Mouse (Mus musculus): Measurements from ENCODE around the gene Gapdhs.
"Not testable (repeated sequence)": the region's sequence is repeated elsewhere in the genome, so short reads cannot be mapped to it uniquely, and the experiment has no call there.

Gapdhs gene

DNA sequence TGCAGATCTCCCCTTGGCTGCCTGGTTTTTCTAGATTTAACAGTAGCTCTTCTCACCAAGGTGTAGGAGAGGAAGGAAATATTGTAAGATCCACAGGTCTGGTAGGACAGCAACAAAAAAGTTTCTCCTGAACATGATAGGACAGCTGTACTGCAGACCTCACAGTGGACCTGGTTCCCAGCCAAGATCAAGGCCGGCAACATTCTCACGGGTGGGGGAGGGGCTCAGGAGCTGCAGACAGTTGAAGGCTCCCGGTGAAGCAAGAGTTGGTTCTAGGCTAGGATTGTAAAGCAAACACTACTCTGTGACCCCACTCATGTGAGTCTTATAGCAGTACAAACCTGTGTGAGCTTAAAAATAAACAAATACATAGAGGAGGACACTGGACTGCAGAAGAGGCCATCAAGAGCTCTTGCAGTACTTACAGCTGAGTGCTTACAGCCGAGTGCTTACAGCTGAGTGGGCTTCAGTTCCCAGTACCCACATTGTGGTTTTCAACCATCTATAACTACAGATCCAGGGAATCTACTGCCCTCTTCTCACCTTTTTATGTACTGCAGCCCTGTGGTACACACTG, 629 bp upstream of the Gapdhs start:
- DNase-seq (ENCODE audit: low read depth), result no peak

- DNase-seq (ENCODE audit: low read depth), result not testable (repeated sequence)
Measured at GRCm38 (mm10) chr7:30742570-30742969, 911 bp downstream of the Gapdhs start.

GRCm38 (mm10) chr7:30736211-30736610, 7.3 kb downstream of the Gapdhs start:
- DNase-seq (ENCODE audit: low read depth), result no peak

DNA sequence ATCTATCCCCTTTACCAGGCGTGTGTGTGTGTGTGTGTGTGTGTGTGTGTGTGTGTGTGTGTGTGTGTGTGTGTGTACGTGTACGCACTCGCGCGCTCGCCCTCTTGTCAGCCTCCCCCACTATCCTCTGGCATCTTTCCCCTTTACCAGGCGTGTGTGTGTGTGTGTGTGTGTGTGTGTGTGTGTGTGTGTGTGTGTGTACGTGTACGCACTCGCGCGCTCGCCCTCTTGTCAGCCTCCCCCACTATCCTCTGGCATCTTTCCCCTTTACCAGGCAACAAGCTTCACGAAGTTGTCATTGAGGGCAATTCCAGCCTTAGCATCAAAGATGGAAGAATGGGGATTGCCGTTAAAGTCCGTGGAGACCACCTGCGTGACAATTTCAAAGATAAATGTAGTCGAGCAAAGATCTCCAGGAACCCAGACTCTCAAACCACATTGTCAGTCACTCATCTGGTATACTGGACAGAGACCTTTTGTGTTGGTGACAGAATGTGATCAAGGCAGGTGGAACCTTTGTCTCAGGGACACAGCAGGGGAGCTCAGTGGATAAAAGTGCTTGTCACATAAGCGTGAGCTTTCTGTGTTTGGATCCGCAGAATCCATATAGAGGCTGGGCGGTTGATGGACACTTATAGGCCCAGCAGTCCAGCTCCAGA, 13.3 kb downstream of the Gapdhs start:
- not testable (repeated sequence) for DNase-seq (ENCODE audit: low read depth)

- peak; percentile 80 for DNase-seq (ENCODE audit: low read depth)
Measured at GRCm38 (mm10) chr7:30729396-30730063, 14.0 kb downstream of the Gapdhs start, which contains the start of gene Tmem147. Gene Tmem147 (minus strand): TSS chr7:30729540.

DNA sequence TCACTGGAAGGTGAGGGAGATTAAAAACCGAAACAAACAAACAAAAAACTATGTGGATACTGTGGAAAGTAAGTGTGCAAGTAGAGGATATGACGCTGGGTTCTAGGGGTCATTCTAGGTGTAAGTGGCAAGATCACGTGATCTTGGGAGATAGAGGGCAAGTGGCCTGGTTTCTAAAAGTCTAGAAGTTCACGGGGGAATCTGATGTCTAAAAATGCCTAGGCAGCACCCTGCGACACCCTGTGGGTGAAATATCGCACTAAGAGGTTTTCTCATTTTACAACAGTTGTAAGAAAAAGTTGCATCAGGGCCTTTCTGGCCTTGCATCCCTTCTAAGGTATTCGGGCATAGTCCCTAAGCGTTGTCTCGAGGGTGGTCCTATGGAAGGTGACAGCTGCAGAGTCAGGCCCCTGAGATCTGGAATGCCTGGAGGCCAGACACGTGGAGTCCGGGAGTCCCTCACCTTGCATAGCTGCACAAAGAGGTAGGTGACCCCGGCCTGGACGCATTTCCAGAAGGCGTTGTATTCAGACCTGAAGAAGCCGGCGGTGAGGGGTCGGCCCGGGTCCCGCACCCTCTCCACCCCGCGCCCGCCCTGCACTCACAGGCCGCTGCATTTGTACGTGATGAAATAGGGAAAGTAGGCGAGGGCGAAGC, 14.6 kb downstream of the Gapdhs start:
- DNase-seq (ENCODE audit: low read depth), result no peak

DNA sequence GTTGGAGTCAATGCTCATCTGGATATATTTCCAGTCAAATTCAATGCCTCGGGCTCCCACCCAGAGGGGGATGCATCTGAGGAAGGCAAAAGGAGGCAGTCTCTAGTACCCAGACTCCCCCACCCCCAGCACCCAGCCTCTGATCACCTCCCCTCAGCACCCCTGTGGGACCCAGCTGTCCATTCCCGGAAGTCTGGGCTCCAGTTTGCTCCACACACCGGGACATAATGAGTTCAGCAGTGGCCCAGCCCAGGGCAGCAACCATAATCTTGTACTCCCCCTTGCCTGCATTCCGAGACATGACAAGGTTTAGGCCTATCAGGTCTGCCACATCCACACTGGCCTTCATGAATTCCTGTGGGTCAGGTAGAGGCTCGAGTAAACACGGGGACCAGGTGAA, 15.3 kb downstream of the Gapdhs start:
- no peak for DNase-seq (ENCODE audit: low read depth)

- DNase-seq (ENCODE audit: low read depth), result no peak
Measured at GRCm38 (mm10) chr7:30723274-30723953, 20.1 kb downstream of the Gapdhs start.

DNA sequence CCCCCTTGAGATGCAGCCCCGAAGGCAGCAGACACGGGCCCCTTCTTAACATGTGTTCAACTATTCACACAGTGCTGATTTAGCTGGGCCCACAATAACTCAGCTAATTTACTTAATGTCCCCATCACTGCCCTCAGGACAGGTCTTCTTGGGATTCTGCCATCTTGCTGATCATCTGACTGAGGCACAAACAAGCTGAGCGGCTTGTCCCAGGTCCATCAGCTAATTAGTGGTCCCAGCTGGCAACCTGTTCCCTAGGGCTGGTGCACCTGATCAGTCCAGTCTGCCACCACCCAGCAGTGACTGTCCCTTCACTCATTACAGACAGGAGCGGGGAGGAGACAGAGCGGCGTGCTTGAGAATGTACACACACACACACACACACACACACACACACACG, 22.2 kb downstream of the Gapdhs start:
- no peak for DNase-seq (ENCODE audit: low read depth)

- no peak for DNase-seq (ENCODE audit: low read depth)
Measured at GRCm38 (mm10) chr7:30719669-30720068, 23.8 kb downstream of the Gapdhs start.

- DNase-seq (ENCODE audit: low read depth), result no peak
Measured at GRCm38 (mm10) chr7:30717716-30718046, 25.8 kb downstream of the Gapdhs start.

GRCm38 (mm10) chr7:30717006-30717715, 26.3 kb downstream of the Gapdhs start:
- no peak for DNase-seq (ENCODE audit: low read depth)

DNA sequence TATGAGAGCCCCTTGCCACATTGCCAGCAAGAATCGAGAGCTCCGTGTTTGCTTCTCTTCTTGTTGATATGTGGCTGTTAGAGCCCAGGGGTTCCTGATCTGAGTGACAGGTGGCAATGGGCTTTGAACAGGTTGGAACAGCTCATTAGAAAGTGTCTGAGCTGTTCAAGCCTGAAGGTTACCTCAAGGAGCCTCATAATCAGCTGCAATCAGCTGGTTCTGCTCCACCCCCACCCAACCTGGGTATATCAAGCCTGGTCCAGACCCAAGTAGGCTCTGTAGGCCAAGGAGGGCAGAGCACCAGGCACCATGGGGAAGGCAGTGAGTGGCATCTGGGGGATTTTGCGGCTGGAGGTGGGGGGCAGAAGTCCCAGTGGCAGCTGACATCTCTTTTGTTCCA, 31.5 kb downstream of the Gapdhs start, which contains the start of gene Atp4a:
Gene Atp4a, plus strand, starts transcription at position 268 of the 400 bp plus-strand sequence.
- no peak for DNase-seq (ENCODE audit: low read depth)

DNA sequence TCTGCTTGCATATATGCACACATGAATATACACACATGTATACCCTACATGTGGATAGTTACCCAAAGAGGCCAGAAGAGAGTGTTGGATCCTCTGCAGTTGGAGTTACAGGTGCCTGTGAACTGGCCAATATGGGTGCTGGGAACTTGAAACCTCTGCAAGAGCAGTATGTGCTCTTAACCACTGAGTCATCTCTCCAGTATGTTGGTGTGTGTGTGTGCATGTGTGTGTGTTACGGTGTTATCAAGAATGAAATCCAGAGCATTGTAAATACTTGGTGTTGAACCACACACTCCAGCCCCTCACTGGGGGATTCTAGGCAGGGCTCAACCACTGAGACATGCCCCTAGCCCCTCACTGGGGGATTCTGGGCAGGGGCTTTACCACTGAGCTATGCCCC, 36.0 kb downstream of the Gapdhs start:
- no peak for DNase-seq (ENCODE audit: low read depth)

- DNase-seq (ENCODE audit: low read depth), result no peak
Measured at GRCm38 (mm10) chr7:30706214-30706882, 37.1 kb downstream of the Gapdhs start.

GRCm38 (mm10) chr7:30698589-30698988, 44.9 kb downstream of the Gapdhs start, which contains the start of gene 2200002J24Rik:
Gene 2200002J24Rik (plus strand): TSS chr7:30698926.
- no peak for DNase-seq (ENCODE audit: low read depth)

- no peak for DNase-seq (ENCODE audit: low read depth)
Measured at GRCm38 (mm10) chr7:30698101-30698500, 45.4 kb downstream of the Gapdhs start.

DNA sequence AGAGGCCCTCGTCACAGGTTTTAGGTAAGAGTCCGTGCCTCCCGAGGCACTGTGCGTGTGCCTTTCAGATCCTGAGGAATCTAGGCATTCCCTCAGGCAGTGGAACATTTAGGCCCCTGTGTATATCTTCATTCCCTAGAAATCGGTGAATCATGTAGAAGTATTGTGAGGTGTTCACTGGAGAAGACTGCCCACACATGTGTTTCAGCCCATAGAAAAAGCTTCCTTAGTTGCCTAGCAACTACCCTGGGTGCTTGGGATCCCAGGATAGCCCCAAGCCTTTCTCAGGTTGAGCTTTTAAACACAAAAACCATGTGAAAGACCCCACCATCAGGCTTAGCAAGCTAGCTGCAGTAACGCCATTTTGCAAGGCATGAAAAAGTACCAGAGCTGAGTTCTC, 55.2 kb downstream of the Gapdhs start:
- DNase-seq (ENCODE audit: low read depth), result no peak

DNA sequence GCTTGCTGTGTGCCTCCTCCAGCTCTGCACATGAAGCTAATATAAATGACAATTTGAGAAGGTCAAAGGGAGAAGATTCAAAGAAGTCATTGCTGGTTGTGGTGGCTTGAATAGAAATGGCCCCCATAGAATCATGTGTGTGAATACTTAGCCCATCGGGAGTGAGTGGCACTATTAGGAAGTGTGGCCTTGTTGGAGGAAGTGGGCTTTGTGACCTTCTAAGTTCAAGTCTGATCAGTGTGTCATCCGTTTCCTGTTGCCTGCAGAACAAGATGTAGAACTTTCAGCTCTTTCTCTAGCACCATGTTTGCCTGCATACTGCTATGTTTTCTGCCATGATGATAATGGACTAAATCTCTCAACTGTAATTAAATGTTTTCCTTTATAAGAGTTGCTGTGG, 60.1 kb downstream of the Gapdhs start:
- no peak for DNase-seq (ENCODE audit: low read depth)

DNA sequence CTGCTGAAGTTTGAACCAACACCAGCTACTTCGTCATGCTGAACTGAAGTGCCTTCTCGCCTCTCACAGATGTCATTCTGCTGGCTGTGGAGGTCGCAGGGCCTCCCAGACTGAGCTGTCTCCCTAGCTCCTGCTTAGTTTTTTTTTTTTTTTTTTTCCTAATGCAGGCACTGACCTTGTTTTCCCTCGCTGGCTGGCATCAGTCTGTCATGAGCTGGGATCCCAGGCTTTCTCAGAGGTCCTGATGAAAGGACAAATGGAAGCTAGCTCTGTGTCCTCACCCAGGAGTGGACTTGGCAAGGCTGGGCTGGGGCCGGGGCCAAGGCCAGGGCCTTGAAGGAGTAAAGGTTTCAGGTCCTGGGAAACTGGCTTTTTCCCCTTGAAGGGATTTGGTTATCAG, 61.6 kb downstream of the Gapdhs start:
- DNase-seq (ENCODE audit: low read depth), result no peak

Measured in fibroblast of lung, adult 2 months (primary cell).